Mouse (Mus musculus): ENCODE measurements around the gene Hvcn1.
"Not testable (repeated sequence)": the region's sequence is repeated elsewhere in the genome, so short reads cannot be mapped to it uniquely, and the experiment has no call there.

Hvcn1 gene

GRCm38 (mm10) chr5:122201904-122202303 is 4.7 kb upstream of the Hvcn1 start:
- no peak for DNase-seq (ENCODE audit: low read depth, low spot score)

DNA sequence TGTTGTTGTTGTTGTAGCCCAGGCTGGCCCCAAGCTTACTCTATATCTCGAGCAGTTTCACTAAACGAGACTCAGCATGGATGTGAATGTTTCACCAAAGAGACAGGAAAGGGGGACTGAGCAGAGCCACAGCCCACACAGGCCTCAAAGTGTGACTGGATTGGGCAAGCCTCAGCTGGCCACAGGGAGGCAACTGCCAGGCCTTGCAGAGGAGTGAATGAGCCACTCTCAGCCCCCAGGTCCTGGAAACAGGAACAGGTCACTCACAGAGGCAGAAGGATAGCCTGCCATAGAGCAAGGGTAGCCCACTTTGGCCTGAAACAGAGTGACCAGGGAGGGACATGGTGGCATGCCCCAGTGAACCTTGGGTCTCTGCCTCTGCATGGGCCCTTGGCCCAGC is 2.4 kb upstream of the Hvcn1 start:
- DNase-seq (ENCODE audit: low read depth, low spot score): no peak

DNA sequence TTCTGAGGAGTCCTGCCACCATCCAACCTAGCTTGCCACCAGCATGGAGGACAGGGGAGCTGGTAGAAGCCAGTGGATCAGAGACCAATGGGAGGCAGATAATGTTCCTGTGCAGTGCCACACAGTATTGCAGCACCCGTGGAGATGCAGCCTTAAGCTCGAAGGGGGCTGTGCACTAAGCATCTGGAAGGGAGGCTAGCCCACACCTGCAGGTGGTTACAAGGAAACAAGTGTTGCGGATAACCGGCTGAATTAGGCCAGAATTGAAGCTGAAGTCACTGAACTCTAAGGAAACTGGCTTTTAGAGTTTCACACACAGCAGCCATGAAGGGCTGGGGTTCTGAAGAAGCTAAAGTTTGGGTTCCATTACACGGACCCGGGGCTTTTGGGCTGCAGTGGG is 2.3 kb downstream of the Hvcn1 start:
- DNase-seq (ENCODE audit: low read depth, low spot score): no peak

GRCm38 (mm10) chr5:122209591-122210368 is 3.2 kb downstream of the Hvcn1 start:
- DNase-seq (ENCODE audit: low read depth, low spot score): peak; percentile 78

DNA sequence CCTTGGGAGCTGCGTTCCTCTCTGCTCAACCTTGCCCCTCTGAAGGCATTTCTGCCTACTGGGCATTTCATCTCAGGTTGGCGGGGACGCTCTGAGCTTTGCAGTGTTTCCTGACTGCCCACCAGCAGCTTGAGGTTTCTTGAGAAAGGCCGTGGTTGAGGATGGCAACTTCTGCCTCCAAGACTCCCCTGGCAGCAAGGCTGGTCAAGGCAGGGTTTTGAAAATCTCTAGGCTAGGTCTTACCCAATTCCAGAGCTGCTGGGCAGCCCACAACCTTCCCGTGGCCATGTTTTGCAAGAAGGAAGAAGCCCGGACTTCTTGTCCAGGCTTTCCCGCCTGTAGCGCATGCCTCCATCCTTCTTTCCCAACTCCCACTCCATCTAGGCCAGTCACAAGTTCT is 4.3 kb downstream of the Hvcn1 start:
- no peak for DNase-seq (ENCODE audit: low read depth, low spot score)

DNA sequence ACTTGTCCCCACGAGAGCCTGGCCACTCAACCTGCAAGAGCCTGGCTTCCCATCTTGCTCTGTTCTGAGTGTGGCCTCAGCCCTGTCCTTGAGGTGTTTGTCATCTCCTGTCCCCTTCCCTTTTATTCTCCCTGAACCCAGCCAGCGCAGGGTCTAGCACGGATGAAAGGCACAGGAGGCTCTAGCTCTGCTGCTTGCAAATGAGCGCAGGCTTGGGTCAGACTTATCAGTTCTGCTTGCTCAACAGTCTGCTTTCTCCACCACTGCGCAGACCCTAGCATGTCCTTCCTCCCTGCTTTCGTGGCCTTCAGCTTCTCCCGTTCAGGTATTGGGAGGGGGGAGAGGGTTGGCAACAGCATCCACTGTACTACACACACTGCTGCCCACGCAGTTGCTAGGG is 5.5 kb downstream of the Hvcn1 start:
- DNase-seq (ENCODE audit: low read depth, low spot score): no peak

- not testable (repeated sequence) for DNase-seq (ENCODE audit: low read depth, low spot score)
These were observed 6.2 kb downstream of the Hvcn1 start for GRCm38 (mm10) chr5:122212820-122213219.

GRCm38 (mm10) chr5:122213861-122214260 is 7.3 kb downstream of the Hvcn1 start:
- no peak for DNase-seq (ENCODE audit: low read depth, low spot score)

GRCm38 (mm10) chr5:122217636-122218035 is 11.0 kb downstream of the Hvcn1 start:
- DNase-seq (ENCODE audit: low read depth, low spot score): no peak

- DNase-seq (ENCODE audit: low read depth, low spot score): no peak
These were observed 11.7 kb downstream of the Hvcn1 start for GRCm38 (mm10) chr5:122218109-122218905.

DNA sequence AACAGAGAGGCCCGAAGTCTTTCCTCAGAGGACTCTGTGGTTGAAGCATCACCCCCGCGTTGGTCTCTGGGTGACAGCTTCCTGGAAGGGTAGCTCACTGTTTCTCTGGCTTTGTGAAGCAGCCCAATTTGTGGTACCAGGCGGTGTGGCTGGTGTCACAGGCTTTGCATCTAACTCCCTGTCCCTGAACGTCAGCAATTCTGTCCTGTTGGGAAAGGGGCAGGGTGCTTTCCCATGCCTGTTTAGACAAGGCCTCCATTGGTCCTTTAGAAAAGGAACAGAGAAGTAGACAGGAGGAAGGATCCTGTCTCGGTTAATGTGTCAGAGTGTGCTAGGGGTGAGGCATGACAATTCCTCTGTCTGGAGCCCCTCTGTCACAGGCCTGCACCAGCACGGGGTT is 12.3 kb downstream of the Hvcn1 start:
- no peak for DNase-seq (ENCODE audit: low read depth, low spot score)

DNA sequence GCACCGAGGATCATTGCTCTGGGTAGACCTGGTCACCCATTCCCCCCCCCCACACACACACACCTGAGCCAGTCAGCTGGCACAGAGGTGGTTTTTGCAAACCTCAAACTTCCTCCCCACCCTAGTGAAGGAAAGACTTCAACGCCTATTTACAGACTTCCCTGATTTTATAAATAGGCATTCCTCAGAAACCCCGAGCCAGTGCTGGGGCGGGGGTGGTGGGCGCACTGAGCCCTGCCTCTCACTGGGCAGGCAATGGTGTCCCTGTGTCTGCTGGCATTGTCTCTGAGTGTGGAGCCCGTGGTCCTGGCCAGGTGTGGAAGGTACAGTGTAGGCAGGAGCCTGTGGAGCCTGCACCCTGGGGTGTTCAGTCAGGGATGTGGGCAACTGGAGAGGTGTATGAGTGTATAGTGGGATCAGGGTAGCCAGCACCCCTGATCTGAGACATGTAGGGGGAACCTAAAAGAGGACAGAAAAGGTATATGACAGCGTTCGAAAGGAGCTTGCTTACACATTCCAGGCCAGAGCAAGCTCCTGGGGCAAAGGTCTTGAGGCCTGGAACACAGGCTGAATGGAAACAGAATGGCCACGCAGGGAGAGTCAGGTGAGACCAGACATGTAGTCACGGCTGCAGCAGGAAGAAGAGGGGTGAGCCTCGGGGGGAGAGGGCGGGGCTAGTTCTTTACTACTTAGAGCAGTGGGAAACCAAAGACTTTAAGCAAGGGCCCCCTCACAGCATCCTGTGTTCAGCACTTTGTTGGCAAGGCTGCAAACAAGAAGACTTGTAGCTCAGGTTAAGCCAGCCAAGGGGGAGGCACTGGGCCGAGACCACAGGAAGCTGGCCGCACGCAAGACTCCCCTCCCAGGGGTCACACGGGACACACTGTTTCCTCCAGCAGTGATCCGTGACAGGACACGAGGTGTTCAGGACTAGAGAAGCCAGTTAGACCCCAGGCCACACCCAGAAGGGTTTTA is 13.3 kb downstream of the Hvcn1 start:
- DNase-seq (ENCODE audit: low read depth, low spot score): peak; percentile 7

GRCm38 (mm10) chr5:122221085-122221484 is 14.5 kb downstream of the Hvcn1 start:
- no peak for DNase-seq (ENCODE audit: low read depth, low spot score)

- no peak for DNase-seq (ENCODE audit: low read depth, low spot score)
These were observed 17.7 kb downstream of the Hvcn1 start for GRCm38 (mm10) chr5:122224291-122224690.

DNA sequence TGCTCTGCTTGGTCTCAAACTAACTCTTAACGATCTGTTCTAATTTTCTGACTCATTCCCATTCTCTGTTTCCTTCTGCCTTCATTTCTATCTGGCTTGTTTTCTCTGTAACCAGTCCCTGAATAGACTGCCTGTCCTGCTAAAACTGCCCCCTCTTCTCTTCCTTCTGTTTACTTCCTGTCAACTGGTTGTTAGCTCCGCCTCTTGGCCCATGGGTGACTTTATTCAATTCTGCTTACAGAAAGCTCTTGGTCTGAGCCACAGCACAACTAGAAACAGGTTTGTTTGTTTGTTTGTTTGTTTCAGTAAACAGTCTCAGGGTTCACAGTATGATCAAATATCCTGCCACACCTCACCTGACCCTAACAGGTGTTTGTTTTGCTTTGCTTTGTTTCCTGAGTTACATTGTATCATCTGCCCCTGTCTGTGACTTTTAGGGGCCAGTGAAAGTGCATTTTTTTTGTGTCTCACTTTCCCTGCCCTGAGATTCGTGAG is 21.7 kb downstream of the Hvcn1 start:
- DNase-seq (ENCODE audit: low read depth, low spot score): no peak

DNA sequence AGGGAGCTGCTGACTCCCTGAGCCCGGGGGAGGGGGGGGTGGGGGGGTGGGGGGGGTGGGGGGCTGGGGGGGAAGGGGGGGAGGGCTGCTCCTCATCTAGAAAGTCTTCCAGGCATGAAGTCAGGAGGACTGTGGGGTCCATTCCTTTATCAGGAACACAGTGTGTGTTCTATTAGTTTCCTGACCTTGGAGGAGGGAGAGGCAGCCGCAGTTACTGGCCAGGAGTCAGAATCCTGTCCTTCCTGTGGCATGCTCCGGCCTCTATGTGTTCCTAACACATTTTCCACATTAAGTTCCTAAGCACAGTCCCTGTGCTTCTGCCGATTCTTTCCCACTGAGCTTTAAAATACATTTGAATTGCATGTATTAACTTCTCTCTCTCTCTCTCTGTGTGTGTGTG is 22.2 kb downstream of the Hvcn1 start:
- DNase-seq (ENCODE audit: low read depth, low spot score): no peak

GRCm38 (mm10) chr5:122230816-122231215 is 24.2 kb downstream of the Hvcn1 start:
- no peak for DNase-seq (ENCODE audit: low read depth, low spot score)

DNA sequence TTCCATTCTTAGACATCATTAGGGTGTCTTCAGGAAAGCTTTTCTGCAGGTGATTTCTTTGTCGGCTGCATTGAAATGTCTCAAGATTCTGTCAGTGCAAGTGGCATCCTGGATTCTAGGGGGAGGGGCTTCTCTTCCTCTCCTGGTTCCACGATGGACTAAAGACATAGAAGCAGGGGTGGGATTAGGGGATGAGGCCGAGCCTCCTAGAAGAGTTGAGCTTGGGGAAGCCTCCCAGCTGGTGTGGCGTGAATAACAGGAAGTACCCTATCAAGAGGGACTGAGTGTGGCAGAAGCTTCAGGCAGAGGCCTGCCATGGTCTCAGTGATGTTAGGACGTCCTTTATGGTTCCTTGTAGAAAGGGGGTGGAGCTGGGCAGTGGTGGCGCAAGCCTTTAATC is 24.8 kb downstream of the Hvcn1 start:
- no peak for DNase-seq (ENCODE audit: low read depth, low spot score)

DNA sequence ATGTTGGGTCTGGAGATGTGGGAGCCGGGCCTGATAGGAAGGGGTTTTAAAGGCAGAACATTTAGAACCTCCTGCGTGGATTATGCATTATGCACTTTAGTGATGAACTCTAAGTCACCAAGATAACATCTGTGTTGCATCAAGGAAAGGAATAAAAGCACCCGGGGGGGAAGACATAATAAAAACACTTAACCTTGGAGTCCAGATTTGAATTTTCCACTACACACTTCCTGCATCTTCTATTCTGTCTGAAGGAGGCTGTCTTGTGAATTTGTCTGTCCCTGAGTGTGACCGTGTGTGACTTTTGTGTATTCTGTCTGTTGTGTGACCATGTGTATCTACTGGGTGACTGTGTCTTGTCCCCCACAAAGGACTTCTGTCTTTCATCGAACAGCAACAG is 25.4 kb downstream of the Hvcn1 start:
- no peak for DNase-seq (ENCODE audit: low read depth, low spot score)

GRCm38 (mm10) chr5:122233077-122233581 is 26.5 kb downstream of the Hvcn1 start:
- no peak for DNase-seq (ENCODE audit: low read depth, low spot score)

DNA sequence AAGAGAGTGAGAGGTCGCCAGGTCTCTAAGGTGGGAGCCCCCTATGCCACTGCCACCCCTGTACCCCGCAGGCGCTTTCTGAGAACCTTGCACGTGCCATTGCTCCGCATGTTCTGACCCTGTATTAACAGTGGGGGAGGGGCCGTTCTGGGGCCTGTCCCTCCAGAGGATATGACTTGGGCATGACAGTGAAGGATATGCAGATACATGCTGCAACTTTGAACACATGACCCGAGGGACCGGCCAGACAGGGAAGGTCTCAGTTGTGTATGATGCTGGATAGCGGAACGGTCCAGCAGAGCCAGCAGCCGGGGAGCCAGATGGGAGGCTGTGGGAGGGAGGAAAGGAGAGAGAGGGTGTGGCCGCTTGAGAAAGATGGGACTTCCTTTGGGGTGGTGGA is 27.1 kb downstream of the Hvcn1 start:
- no peak for DNase-seq (ENCODE audit: low read depth, low spot score)

All from mesoderm, embryonic 11.5 days (tissue).